In genomic region chr2:168856638-168857037, GRCm38 (mm10) we compare ENCODE assay signal across 20 mouse cellular contexts.
A peak's percentile ranks its signal among the peaks of the same experiment; 100 is the strongest.
DNase-seq lines count a peak whose midpoint lies in the region; ATAC-seq and TF ChIP-seq lines count a peak whose summit lies in the region.
"Had no signal": no experiment of that assay in that cellular context is flagged by ENCODE, and none has a peak within 500 bp of the region (broad histone marks: within the 10 kb centered on the region; RNA-seq: fewer than 3 reads in every experiment).

No protein-coding gene starts in this region.

- no peaks in the 10 kb centered on the region for H3K36me3 ChIP-seq in forebrain, embryonic 14.5 days (ENCODE audit: control insufficient read depth, insufficient read depth, low read length)
- H3K36me3 ChIP-seq in forebrain, embryonic 16.5 days (ENCODE audit: control insufficient read depth, insufficient read depth): no peaks in the 10 kb centered on the region
- H3K36me3 ChIP-seq: heart, embryonic 10.5 days had no signal

- no peak overlapping the region for H3K27ac ChIP-seq in forebrain, embryonic 14.5 days (ENCODE audit: low read depth, low read length)
- no peak overlapping the region for H3K27ac ChIP-seq in forebrain, embryonic 16.5 days (ENCODE audit: low read length)
- H3K27ac ChIP-seq: heart, embryonic 10.5 days; hindbrain, embryonic 14.5 days had no signal

- no peak for TF ChIP-seq CTCF in brain, embryonic 14.5 days (IDR thresholded peaks at IDR 0.05; ENCODE audit: borderline replicate concordance, extremely low read depth, insufficient read depth, insufficient read length)

- 54% methylated on average over 7 of the region's 7 CpGs for WGBS in forebrain, embryonic 14.5 days
- 48% methylated on average over 7 of the region's 7 CpGs for WGBS in forebrain, embryonic 16.5 days

- DNase-seq in forebrain, embryonic 14.5 days (ENCODE audit: low spot score): peak; percentile 33
- peak; percentile 7 for DNase-seq in layer of hippocampus, adult 9-11 months
- no peak for DNase-seq in layer of hippocampus, postnatal 14 days (ENCODE audit: low spot score in 2 of 2)
- peak; percentile 60 for DNase-seq in brain, adult 2 months (ENCODE audit: low read depth, low spot score)
- DNase-seq in brain, embryonic 14.5 days (ENCODE audit: low read depth): peak; percentile 46
- DNase-seq in gastrocnemius, adult 8-10 months (ENCODE audit: low spot score in 2 of 2): no peak
- no peak for DNase-seq in embryo, embryonic 10 days (ENCODE audit: low spot score)
- DNase-seq: adrenal gland, adult 2 months; adrenal gland, postnatal 25 days; cerebellum, adult 11-12 months; cerebellum, adult 9-11 months; gastrocnemius, postnatal 10 days; heart, adult 18-20 months; heart, postnatal 10 days; heart, postnatal 4 days had no signal

- no peaks in the 10 kb centered on the region for H3K9me3 ChIP-seq in forebrain, embryonic 14.5 days (replicated peaks; ENCODE audit: control insufficient read depth, low read length)
- no peaks in the 10 kb centered on the region for H3K9me3 ChIP-seq in forebrain, embryonic 16.5 days (ENCODE audit: control insufficient read depth, low read length)
- H3K9me3 ChIP-seq: heart, embryonic 10.5 days had no signal

- no peak overlapping the region for H3K9ac ChIP-seq in forebrain, embryonic 14.5 days (ENCODE audit: low read length)
- H3K9ac ChIP-seq in forebrain, embryonic 16.5 days (replicated peaks; ENCODE audit: low read depth, low read length): no peak overlapping the region
- H3K9ac ChIP-seq: hindbrain, embryonic 14.5 days had no signal

- no peak for ATAC-seq in forebrain, embryonic 14.5 days
- ATAC-seq in forebrain, embryonic 16.5 days: no peak
- ATAC-seq: inflammation-experienced regulatory T-cells, adult 6 months; intestine, postnatal 0 days had no signal

- no peak for TF ChIP-seq POLR2A in brain, embryonic 14.5 days (IDR thresholded peaks at IDR 0.05; ENCODE audit: borderline replicate concordance, extremely low read depth, insufficient read depth, insufficient read length, poor library complexity, severe bottlenecking)

- H3K27me3 ChIP-seq in forebrain, embryonic 14.5 days (replicated peaks; ENCODE audit: control insufficient read depth, insufficient read depth, low read length): no peaks in the 10 kb centered on the region
- no peaks in the 10 kb centered on the region for H3K27me3 ChIP-seq in forebrain, embryonic 16.5 days (replicated peaks; ENCODE audit: control insufficient read depth, insufficient read depth, low read length)

- no peak overlapping the region for H3K4me2 ChIP-seq in forebrain, embryonic 14.5 days (ENCODE audit: low read length)
- no peak overlapping the region for H3K4me2 ChIP-seq in forebrain, embryonic 16.5 days (ENCODE audit: low read length)
- H3K4me2 ChIP-seq: hindbrain, embryonic 14.5 days had no signal

- peaks cover 10% of the 10 kb centered on the region for H3K4me1 ChIP-seq in forebrain, embryonic 14.5 days (ENCODE audit: control insufficient read depth, insufficient read depth, low read length)
- H3K4me1 ChIP-seq in forebrain, embryonic 16.5 days (replicated peaks; ENCODE audit: control insufficient read depth, insufficient read depth, low read length): peaks cover 11% of the 10 kb centered on the region

- H3K4me3 ChIP-seq in forebrain, embryonic 14.5 days (ENCODE audit: low read depth, low read length): no peak overlapping the region
- no peak overlapping the region for H3K4me3 ChIP-seq in forebrain, embryonic 16.5 days (replicated peaks; ENCODE audit: low read length)
- H3K4me3 ChIP-seq: heart, embryonic 10.5 days had no signal

Comparison
In these comparisons a context has a peak if more than half of its experiments do, and no peak if none do; other contexts are left out.
1. DNase-seq: peak in forebrain, embryonic 14.5 days (single experiment), layer of hippocampus, adult 9-11 months (single experiment), brain, adult 2 months (single experiment) and brain, embryonic 14.5 days (single experiment); none in layer of hippocampus, postnatal 14 days (0 of 2), gastrocnemius, adult 8-10 months (0 of 2) and embryo, embryonic 10 days (single experiment).